Mouse (Mus musculus) cerebellum, adult 2 months (tissue): ENCODE results near the gene Rpl18. TPM values are rescaled to one million over a fixed set of nuclear protein-coding genes. Genes with fewer than 3 reads are reported as not detected.

Experiments used
- DNase-seq, 2 experiments: peaks; one replicate each; pipeline ENCODE4 v3.0.0; 2021
- H3K27ac ChIP-seq: fragments of 200-500 bp; 2 replicates; pipeline ENCODE4 v1.5.1; 2012; ENCODE audit warnings: low read length, control low read depth, inconsistent platforms; ENCODE audit not compliant: insufficient read depth
- H3K27me3 ChIP-seq: fragments of 200-500 bp; 2 replicates; pipeline ENCODE4 v1.6.1; 2012; ENCODE audit warnings: inconsistent platforms, mild to moderate bottlenecking, low read length, moderate library complexity; ENCODE audit not compliant: control insufficient read depth, insufficient read depth
- H3K4me1 ChIP-seq: fragments of 200-500 bp; 2 replicates; pipeline ENCODE4 v1.6.1; 2011; ENCODE audit warnings: low read length; ENCODE audit not compliant: control insufficient read depth, insufficient read depth
- H3K4me3 ChIP-seq: fragments of 200-500 bp; replicated peaks from 2 replicates; pipeline ENCODE3; 2011; ENCODE audit warnings: mild to moderate bottlenecking, low read depth, low read length, control low read depth; ENCODE audit not compliant: insufficient read depth
- CTCF ChIP-seq: fragments of 200-500 bp; IDR thresholded peaks from 2 replicates; pipeline ENCODE4 v1.5.1; 2011; ENCODE audit warnings: low read depth, mild to moderate bottlenecking, control low read depth, low read length, moderate library complexity, borderline replicate concordance; ENCODE audit not compliant: insufficient read depth
- POLR2A ChIP-seq: fragments of 200-500 bp; IDR thresholded peaks from 2 replicates; pipeline ENCODE4 v1.6.1; 2011; ENCODE audit warnings: low read length, control low read depth, borderline replicate concordance; ENCODE audit not compliant: insufficient read depth
- WGBS: fragments of 180-500 bp; shearing (Covaris S2); methylation state at CpG from one replicate; pipeline ENCODE4 v1.1.7; 2018; 5-methylcytosine and 5-hydroxymethylcytosine counted together
- polyA plus RNA-seq: library from polyadenylated mRNA; depleted of rRNA; stranded (reverse); fragments of >200 nt; gene quantifications from 2 replicates; pipeline ENCODE4 v1.2.3, GENCODE M21; 2012; rRNA removed

The Rpl18 gene
- polyA plus RNA-seq, 1 experiment = 359 TPM

GRCm38 (mm10) chr7:45767500-45767899 lies 52.2 kb downstream of the Rpl18 start:
- WGBS = 90% methylated on average over 6 of the region's 6 CpGs
- no peak overlapping the region for H3K27ac ChIP-seq
- no peak for DNase-seq
- H3K4me3 ChIP-seq = no peak overlapping the region
- H3K4me1 ChIP-seq = no peaks in the 10 kb centered on the region
- no peaks in the 10 kb centered on the region for H3K27me3 ChIP-seq
- TF ChIP-seq CTCF (no peak), POLR2A (no peak)

Other genes starting within 250 kb of the Rpl18 start
- gene Bax, start 248.6 kb upstream of the Rpl18 start, polyA plus RNA-seq = 102 and 103 TPM in 2 replicates
- gene Tulp2, start 233.6 kb upstream of the Rpl18 start, polyA plus RNA-seq = 0.10 TPM in 1 of 2 replicates, not detected in the other
- gene Gm45808, start 228.6 kb upstream of the Rpl18 start, polyA plus RNA-seq = 0.33 TPM in 1 of 2 replicates, not detected in the other
- 4.7 and 5.6 TPM in 2 replicates for gene Dhdh, start 226.7 kb upstream of the Rpl18 start, polyA plus RNA-seq
- gene Nucb1, start 205.1 kb upstream of the Rpl18 start, polyA plus RNA-seq = 136 and 150 TPM in 2 replicates
- 26.7 and 28.5 TPM in 2 replicates for gene Ppp1r15a, start 189.2 kb upstream of the Rpl18 start, polyA plus RNA-seq
- gene Plekha4, start 189.1 kb upstream of the Rpl18 start, polyA plus RNA-seq = 1.2 and 1.3 TPM in 2 replicates
- 1.3 and 1.9 TPM in 2 replicates for gene Hsd17b14, start 160.6 kb upstream of the Rpl18 start, polyA plus RNA-seq
- gene Bcat2, start 145.3 kb upstream of the Rpl18 start, polyA plus RNA-seq = 21.1 and 24.2 TPM in 2 replicates
- not detected in 2 replicates for gene Fgf21, start 100.0 kb upstream of the Rpl18 start, polyA plus RNA-seq
- 0.07 and 0.08 TPM in 2 replicates for gene Fut1, start 98.2 kb upstream of the Rpl18 start, polyA plus RNA-seq
- 0.08 and 0.18 TPM in 2 replicates for gene Izumo1, start 93.6 kb upstream of the Rpl18 start, polyA plus RNA-seq
- 7.6 and 7.7 TPM in 2 replicates for gene Rasip1, start 88.0 kb upstream of the Rpl18 start, polyA plus RNA-seq
- gene Mamstr, start 75.5 kb upstream of the Rpl18 start, polyA plus RNA-seq = 7.1 and 9.8 TPM in 2 replicates
- gene Fut2, start 49.1 kb upstream of the Rpl18 start, polyA plus RNA-seq = 1.4 and 1.7 TPM in 2 replicates
- 0.10 and 0.16 TPM in 2 replicates for gene Ntn5, start 31.4 kb upstream of the Rpl18 start, polyA plus RNA-seq
- gene Sec1, start 21.1 kb upstream of the Rpl18 start, polyA plus RNA-seq = 0.29 and 0.64 TPM in 2 replicates
- 164 and 166 TPM in 2 replicates for gene Car11, start 15.6 kb upstream of the Rpl18 start, polyA plus RNA-seq
- 222 and 239 TPM in 2 replicates for gene Dbp, start 10.4 kb upstream of the Rpl18 start, polyA plus RNA-seq
- 27.7 and 29.3 TPM in 2 replicates for gene Sphk2, start 2.5 kb downstream of the Rpl18 start, polyA plus RNA-seq
- gene Fam83e, start 5.8 kb downstream of the Rpl18 start, polyA plus RNA-seq = 0.25 and 0.31 TPM in 2 replicates
- gene Spaca4, start 10.4 kb downstream of the Rpl18 start, polyA plus RNA-seq = not detected in 2 replicates
- 126 and 130 TPM in 2 replicates for gene Lmtk3, start 68.3 kb downstream of the Rpl18 start, polyA plus RNA-seq
- 10.6 and 10.8 TPM in 2 replicates for gene Sult2b1, start 69.2 kb downstream of the Rpl18 start, polyA plus RNA-seq
- gene Cyth2, start 99.1 kb downstream of the Rpl18 start, polyA plus RNA-seq = 112 and 116 TPM in 2 replicates
- gene Kcnj14, start 109.3 kb downstream of the Rpl18 start, polyA plus RNA-seq = 6.0 and 7.3 TPM in 2 replicates
- gene Grwd1, start 115.5 kb downstream of the Rpl18 start, polyA plus RNA-seq = 14.9 and 15.5 TPM in 2 replicates
- gene Kdelr1, start 157.3 kb downstream of the Rpl18 start, polyA plus RNA-seq = 99.9 and 106 TPM in 2 replicates
- gene Grin2d, start 162.9 kb downstream of the Rpl18 start, polyA plus RNA-seq = 14.9 and 16.4 TPM in 2 replicates
- gene Syngr4, start 181.3 kb downstream of the Rpl18 start, polyA plus RNA-seq = not detected in 2 replicates
- gene Tmem143, start 181.5 kb downstream of the Rpl18 start, polyA plus RNA-seq = 42.0 and 46.5 TPM in 2 replicates
- gene Emp3, start 205.9 kb downstream of the Rpl18 start, polyA plus RNA-seq = 5.4 and 6.5 TPM in 2 replicates
- 3.4 and 5.1 TPM in 2 replicates for gene Ccdc114, start 208.6 kb downstream of the Rpl18 start, polyA plus RNA-seq